Mouse (Mus musculus): ENCODE results near the gene Stambp. TPM values are rescaled to one million over a fixed set of nuclear protein-coding genes. Genes with fewer than 3 reads are reported as not detected.

Stambp gene
- total RNA-seq, 2 experiments from 2014 or later = 6.7 to 7.9 TPM

GRCm38 (mm10) chr6:83568901-83569862 is 3.3 kb downstream of the Stambp start:
- DNase-seq = no peak

GRCm38 (mm10) chr6:83555972-83556371 is 16.6 kb downstream of the Stambp start:
- DNase-seq = no peak

- no peak for DNase-seq
Observed at GRCm38 (mm10) chr6:83548346-83548745, 24.2 kb downstream of the Stambp start.

GRCm38 (mm10) chr6:83545778-83546177 is 26.8 kb downstream of the Stambp start:
- DNase-seq = no peak

- DNase-seq = no peak
Observed at GRCm38 (mm10) chr6:83541756-83542456, 30.6 kb downstream of the Stambp start.

DNA sequence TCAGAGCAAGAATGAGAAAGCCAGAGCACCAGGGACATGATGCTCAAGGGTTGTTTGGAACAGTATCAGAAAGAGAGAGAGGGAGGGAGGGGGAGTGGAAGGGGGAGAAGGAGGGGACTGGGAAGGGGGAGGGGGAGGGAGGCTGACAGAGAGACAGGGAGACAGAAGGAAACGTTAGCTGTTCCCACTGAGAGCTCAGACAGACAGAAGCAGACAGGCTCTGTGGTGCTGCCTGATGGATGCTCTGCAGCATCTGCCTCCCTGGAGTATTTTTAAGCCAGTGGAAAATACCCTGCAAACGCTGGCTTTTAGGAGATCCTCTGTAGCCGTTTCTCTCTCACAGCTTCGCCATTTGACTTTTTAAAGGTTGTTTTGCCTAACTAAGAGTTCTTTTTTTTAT is 32.5 kb downstream of the Stambp start:
- no peak for DNase-seq

- DNase-seq = no peak
Observed at GRCm38 (mm10) chr6:83536795-83537059, 35.8 kb downstream of the Stambp start.

DNA sequence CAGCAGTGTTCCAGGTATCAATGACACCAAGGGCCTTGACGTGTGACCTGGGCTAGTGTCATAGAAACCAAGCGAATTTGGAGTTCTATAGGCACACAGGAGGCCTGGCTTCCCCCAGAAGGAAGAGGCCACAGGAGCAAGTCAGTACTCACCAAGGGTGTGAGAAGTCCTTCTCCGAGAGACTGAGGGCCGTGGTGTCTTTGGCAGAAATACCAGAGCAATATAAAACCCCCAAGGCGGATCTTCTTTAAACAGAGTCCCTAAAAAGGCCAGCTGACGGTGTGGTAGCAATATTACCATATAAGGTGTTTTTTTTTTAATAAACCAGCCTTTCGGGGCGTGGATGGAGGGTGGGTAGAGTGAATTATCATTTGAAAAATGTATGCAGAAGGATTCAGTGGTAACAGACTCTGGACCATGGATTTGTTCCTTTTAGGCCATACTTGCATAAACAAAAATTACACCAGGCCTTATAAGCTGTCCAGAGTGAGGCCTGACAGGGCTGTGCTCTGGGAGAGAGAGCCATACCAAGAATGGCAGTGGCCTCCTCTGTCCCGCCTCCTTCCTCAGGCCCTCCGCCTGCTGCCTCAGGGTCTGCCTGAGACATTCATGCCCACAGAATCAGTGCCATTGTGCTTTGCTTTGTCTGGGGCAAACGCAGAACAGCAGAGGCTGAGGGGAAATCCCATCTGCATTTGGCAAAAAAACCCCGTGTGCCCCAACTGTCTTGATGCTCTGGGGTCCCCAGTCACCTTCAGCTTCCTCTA is 36.3 kb downstream of the Stambp start, which contains the start of gene Actg2:
Gene Actg2 (minus strand): TSS at position 238 of the 767 bp plus-strand sequence.
- no peak for DNase-seq

DNA sequence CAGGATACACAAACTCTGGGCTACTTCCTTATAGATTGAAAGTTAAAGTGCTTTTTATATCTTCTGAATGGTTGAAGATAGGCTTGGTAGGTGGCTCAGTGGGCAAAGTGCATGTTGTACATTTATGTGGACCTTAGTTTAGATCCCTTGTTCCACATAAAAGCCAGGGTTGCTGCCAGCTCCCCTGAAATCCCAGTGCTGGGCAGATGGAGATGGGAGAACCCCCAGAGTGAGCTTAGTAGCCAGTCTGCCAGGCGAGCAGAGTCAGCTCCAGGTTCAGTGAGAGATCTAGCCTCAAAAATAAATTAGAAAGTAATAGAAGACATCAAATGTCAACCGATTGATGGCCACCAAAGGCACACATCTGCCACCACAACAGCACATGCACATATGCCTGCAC is 39.9 kb downstream of the Stambp start:
- no peak for DNase-seq

DNA sequence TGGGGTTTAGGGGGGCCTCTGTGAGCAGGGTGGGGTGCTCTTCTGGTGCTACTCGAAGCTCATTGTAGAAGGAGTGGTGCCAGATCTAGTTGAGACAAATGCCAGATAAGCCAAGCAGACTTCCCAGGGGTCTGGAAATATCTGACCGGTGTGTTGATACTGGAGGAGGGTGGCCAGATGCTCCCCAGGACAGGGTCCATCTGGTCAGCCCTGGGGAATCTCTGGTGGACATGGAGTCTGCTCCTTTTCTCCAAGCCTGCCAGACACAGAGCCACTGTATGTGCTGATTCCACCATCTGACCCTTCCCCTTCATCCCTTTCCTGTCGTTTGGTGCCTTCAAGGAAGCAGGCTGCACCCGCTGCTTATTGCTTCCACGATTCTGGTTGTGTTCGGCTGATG is 49.3 kb downstream of the Stambp start:
- DNase-seq = no peak

- no peak for DNase-seq
Observed at GRCm38 (mm10) chr6:83521784-83522183, 50.7 kb downstream of the Stambp start.

DNA sequence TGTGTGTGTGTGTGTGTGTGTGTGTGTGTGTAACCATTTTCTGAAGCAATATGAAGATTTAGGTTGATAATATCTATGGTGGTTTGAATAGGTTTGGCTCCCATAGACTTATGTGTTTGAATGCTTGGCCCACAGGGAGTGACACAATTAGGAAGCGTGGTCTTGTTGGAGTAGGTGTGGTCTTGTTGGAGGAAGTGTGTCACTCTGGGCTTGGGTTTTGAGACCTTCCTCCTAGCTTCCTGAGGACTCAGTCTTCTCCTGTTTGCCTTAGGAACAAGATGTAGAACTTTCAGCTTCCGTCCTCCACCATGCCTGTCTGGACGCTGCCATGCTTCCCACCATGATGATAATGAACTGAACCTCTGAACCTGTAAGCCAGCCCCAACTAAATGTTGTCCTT is 53.9 kb downstream of the Stambp start:
- DNase-seq = no peak

- no peak for DNase-seq
Observed at GRCm38 (mm10) chr6:83515172-83515571, 57.4 kb downstream of the Stambp start.

DNA sequence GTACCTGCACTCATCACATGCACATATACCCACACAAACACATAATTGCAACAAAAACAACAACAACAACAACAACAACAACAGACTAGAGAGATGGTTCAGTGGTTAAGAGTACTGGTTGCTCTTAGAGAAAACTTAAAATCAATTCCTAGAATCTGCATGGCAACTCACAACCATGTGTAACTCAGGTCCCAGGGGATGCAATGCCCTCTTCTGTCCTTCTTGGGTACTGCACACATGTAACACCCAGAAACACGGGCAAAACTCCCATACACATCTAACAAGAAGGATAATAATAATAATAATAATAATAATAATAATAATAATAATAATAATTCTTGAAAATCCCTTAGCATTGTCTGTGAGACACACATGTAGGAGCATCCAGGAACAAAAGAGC is 60.0 kb downstream of the Stambp start:
- DNase-seq = no peak

DNA sequence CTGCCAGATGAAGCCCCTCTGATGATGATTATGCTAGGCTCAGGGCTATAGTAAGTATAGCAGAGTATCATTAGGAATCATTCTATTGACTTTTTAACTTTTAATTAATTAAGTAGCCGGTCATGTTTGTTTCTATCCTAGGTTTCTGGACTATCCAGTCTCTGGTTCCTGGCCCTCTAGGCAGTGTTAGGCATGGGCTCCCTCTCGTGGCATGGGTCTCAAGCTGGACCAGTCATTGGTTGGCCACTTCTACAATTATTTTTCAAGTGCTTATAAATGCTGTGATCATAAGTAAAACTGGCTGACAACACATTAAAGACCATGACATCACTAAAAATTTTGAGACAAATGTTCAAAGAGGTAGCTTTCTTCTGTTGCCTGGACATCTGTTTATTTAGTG is 62.3 kb downstream of the Stambp start:
- no peak for DNase-seq

- no peak for DNase-seq
Observed at GRCm38 (mm10) chr6:83509442-83509841, 63.1 kb downstream of the Stambp start.

- DNase-seq = no peak
Observed at GRCm38 (mm10) chr6:83507168-83507546, 65.4 kb downstream of the Stambp start.

- DNase-seq = peak; percentile 98
Observed at GRCm38 (mm10) chr6:83506258-83507167, 66.0 kb downstream of the Stambp start, which contains the start of gene Dguok. Dguok (minus strand) TSS chr6:83506969.

- DNase-seq = no peak
Observed at GRCm38 (mm10) chr6:83505554-83505953, 67.0 kb downstream of the Stambp start.

DNA sequence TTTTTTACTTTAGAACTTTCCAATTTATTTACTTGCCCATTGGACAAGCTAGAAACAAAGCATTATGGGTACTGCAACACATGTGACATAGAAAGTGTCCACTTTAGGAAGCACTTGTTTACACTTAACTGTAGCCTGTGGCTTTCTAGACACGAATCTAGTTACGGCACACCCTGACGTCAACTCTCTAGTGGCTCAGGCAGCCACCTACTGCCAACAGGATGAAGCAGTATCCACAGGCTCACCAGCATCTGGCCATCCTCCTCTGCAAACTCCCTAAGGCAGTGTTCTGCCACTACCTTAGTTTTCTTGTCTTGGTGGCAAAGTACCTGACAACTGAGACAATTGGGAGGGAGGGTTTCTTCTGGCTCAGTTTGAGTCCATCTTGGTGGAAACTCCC is 69.2 kb downstream of the Stambp start:
- DNase-seq = no peak

DNA sequence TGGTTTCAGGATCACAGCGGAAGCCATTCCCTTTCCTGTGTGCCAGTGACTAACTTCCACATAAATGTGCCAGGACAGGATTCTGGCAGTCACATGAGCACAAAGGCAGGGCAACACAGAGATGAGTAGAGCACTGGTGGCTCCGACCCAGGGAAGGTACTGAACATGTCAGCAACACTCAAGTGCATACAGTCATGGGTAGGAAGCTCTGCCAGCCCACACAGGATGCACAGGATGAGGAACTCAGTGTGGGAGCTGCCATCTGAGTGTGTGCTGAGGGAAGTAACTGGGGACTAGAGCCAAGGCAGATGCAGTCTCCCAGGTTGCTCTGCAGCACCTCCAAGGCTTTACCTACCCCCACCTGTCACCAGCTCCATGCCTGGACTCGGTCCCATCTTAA is 69.9 kb downstream of the Stambp start:
- DNase-seq = no peak

Measured in gastrocnemius, postnatal 25 days (tissue).